Mouse (Mus musculus): ENCODE data around the gene Atg4a. TPM values are rescaled to one million over a fixed set of nuclear protein-coding genes. Genes with fewer than 3 reads are reported as not detected.

Gene Atg4a
- polyA plus RNA-seq, 1 experiment from 2014 or later = 19.8 TPM

GRCm38 (mm10) chrX:141212802-141213201 is 256.1 kb downstream of the Atg4a start:
- Histone ChIP-seq H3K36me3 (ENCODE audit: control insufficient read depth, insufficient read depth, low read length) (no peaks in the 10 kb centered on the region), H3K4me1 (replicated peaks; ENCODE audit: control insufficient read depth, insufficient read depth, low read length) (no peaks in the 10 kb centered on the region), H3K4me3 (ENCODE audit: low read length) (no peak overlapping the region), H3K9ac (ENCODE audit: low read length) (no peak overlapping the region), H3K27me3 (ENCODE audit: control insufficient read depth, insufficient read depth, low read depth, low read length) (0 out of 2 replicates have a peak, but pooled peaks cover 2% of the 10 kb centered on the region), H3K27ac (ENCODE audit: low read length) (no peak overlapping the region), H3K4me2 (ENCODE audit: low read depth, low read length) (no peak overlapping the region), H3K9me3 (ENCODE audit: control insufficient read depth, low read length) (no peaks in the 10 kb centered on the region)
- ATAC-seq (ENCODE audit: low read depth) = no peak
- WGBS = 48% methylated on average over 5 of the region's 5 CpGs

Other genes with a start within 250 kb of the Atg4a start
- not detected in 2 replicates for gene Tex13b, start 143.5 kb upstream of the Atg4a start, polyA plus RNA-seq (2015; fragmentation: Nextera tagmentation; extraction: Ambion mirVana)
- gene Vsig1, start 49.3 kb upstream of the Atg4a start, polyA plus RNA-seq (2015; fragmentation: Nextera tagmentation; extraction: Ambion mirVana) = 0.15 and 0.20 TPM in 2 replicates
- gene Psmd10, start 179 bp upstream of the Atg4a start, polyA plus RNA-seq (2015; fragmentation: Nextera tagmentation; extraction: Ambion mirVana) = 49.6 and 50.0 TPM in 2 replicates